Mouse (Mus musculus): Measurements from ENCODE around the gene Gmds. TPM values are rescaled to one million over a fixed set of nuclear protein-coding genes. Genes with fewer than 3 reads are reported as not detected.
A peak's percentile ranks its signal among the peaks of the same experiment; 100 is the strongest.

Gene Gmds
- polyA plus RNA-seq, 1 experiment: 10.6 TPM

- no peak overlapping the region for H3K4me3 ChIP-seq (ENCODE audit: low read depth, low read length)
- H3K27me3 ChIP-seq (ENCODE audit: control insufficient read depth, insufficient read depth, low read length, poor library complexity, severe bottlenecking): no peaks in the 10 kb centered on the region
- no peaks in the 10 kb centered on the region for H3K36me3 ChIP-seq (ENCODE audit: control insufficient read depth, insufficient read depth, low read length, poor library complexity, severe bottlenecking)
- no peak overlapping the region for H3K9ac ChIP-seq (ENCODE audit: low read depth, poor library complexity, severe bottlenecking)
- no peaks in the 10 kb centered on the region for H3K9me3 ChIP-seq (replicated peaks; ENCODE audit: control insufficient read depth, insufficient read depth, low read length, poor library complexity, severe bottlenecking)
- no peak overlapping the region for H3K27ac ChIP-seq (ENCODE audit: insufficient read depth, low read length)
- no peak for TF ChIP-seq CTCF (IDR thresholded peaks at IDR 0.05; ENCODE audit: low read depth, low read length)
- TF ChIP-seq EP300 (IDR thresholded peaks at IDR 0.05; ENCODE audit: insufficient read depth, low read depth, low read length): no peak
- no peak for TF ChIP-seq POLR2A (IDR thresholded peaks at IDR 0.05; ENCODE audit: insufficient read depth, low read length)
- no peaks in the 10 kb centered on the region for H3K4me1 ChIP-seq (ENCODE audit: control insufficient read depth, insufficient read depth, low read length)
Measured at GRCm38 (mm10) chr13:32088303-32088977, 250.1 kb downstream of the Gmds start.

GRCm38 (mm10) chr13:32080520-32081249 lies 257.9 kb downstream of the Gmds start:
- no peak overlapping the region for H3K27ac ChIP-seq (ENCODE audit: insufficient read depth, low read length)
- H3K4me1 ChIP-seq (ENCODE audit: control insufficient read depth, insufficient read depth, low read length): no peaks in the 10 kb centered on the region
- H3K9ac ChIP-seq (ENCODE audit: low read depth, poor library complexity, severe bottlenecking): no peak overlapping the region
- no peaks in the 10 kb centered on the region for H3K27me3 ChIP-seq (ENCODE audit: control insufficient read depth, insufficient read depth, low read length, poor library complexity, severe bottlenecking)
- no peak for TF ChIP-seq POLR2A (IDR thresholded peaks at IDR 0.05; ENCODE audit: insufficient read depth, low read length)
- TF ChIP-seq EP300 (IDR thresholded peaks at IDR 0.05; ENCODE audit: insufficient read depth, low read depth, low read length): no peak
- no peak for TF ChIP-seq CTCF (IDR thresholded peaks at IDR 0.05; ENCODE audit: low read depth, low read length)
- H3K9me3 ChIP-seq (replicated peaks; ENCODE audit: control insufficient read depth, insufficient read depth, low read length, poor library complexity, severe bottlenecking): no peaks in the 10 kb centered on the region
- no peaks in the 10 kb centered on the region for H3K36me3 ChIP-seq (ENCODE audit: control insufficient read depth, insufficient read depth, low read length, poor library complexity, severe bottlenecking)
- H3K4me3 ChIP-seq (ENCODE audit: low read depth, low read length): no peak overlapping the region

- Histone ChIP-seq H3K27ac (ENCODE audit: insufficient read depth, low read length) (no peak overlapping the region), H3K9ac (ENCODE audit: low read depth, poor library complexity, severe bottlenecking) (no peak overlapping the region), H3K27me3 (ENCODE audit: control insufficient read depth, insufficient read depth, low read length, poor library complexity, severe bottlenecking) (no peaks in the 10 kb centered on the region), H3K36me3 (ENCODE audit: control insufficient read depth, insufficient read depth, low read length, poor library complexity, severe bottlenecking) (no peaks in the 10 kb centered on the region), H3K4me3 (ENCODE audit: low read depth, low read length) (no peak overlapping the region), H3K9me3 (replicated peaks; ENCODE audit: control insufficient read depth, insufficient read depth, low read length, poor library complexity, severe bottlenecking) (no peaks in the 10 kb centered on the region), H3K4me1 (ENCODE audit: control insufficient read depth, insufficient read depth, low read length) (no peaks in the 10 kb centered on the region)
- TF ChIP-seq POLR2A (IDR thresholded peaks at IDR 0.05; ENCODE audit: insufficient read depth, low read length): no peak
- TF ChIP-seq CTCF (IDR thresholded peaks at IDR 0.05; ENCODE audit: low read depth, low read length): no peak
- TF ChIP-seq EP300 (IDR thresholded peaks at IDR 0.05; ENCODE audit: insufficient read depth, low read depth, low read length): no peak
Measured at GRCm38 (mm10) chr13:32073630-32074029, 264.9 kb downstream of the Gmds start.

- H3K27me3 ChIP-seq (ENCODE audit: control insufficient read depth, insufficient read depth, low read length, poor library complexity, severe bottlenecking): no peaks in the 10 kb centered on the region
- no peak for TF ChIP-seq EP300 (IDR thresholded peaks at IDR 0.05; ENCODE audit: insufficient read depth, low read depth, low read length)
- TF ChIP-seq POLR2A (IDR thresholded peaks at IDR 0.05; ENCODE audit: insufficient read depth, low read length): no peak
- TF ChIP-seq CTCF (IDR thresholded peaks at IDR 0.05; ENCODE audit: low read depth, low read length): no peak
- no peak overlapping the region for H3K27ac ChIP-seq (ENCODE audit: insufficient read depth, low read length)
- H3K4me1 ChIP-seq (ENCODE audit: control insufficient read depth, insufficient read depth, low read length): no peaks in the 10 kb centered on the region
- no peaks in the 10 kb centered on the region for H3K36me3 ChIP-seq (ENCODE audit: control insufficient read depth, insufficient read depth, low read length, poor library complexity, severe bottlenecking)
- H3K9ac ChIP-seq (ENCODE audit: low read depth, poor library complexity, severe bottlenecking): no peak overlapping the region
- H3K4me3 ChIP-seq (ENCODE audit: low read depth, low read length): no peak overlapping the region
- no peaks in the 10 kb centered on the region for H3K9me3 ChIP-seq (replicated peaks; ENCODE audit: control insufficient read depth, insufficient read depth, low read length, poor library complexity, severe bottlenecking)
Measured at GRCm38 (mm10) chr13:32055321-32055720, 283.2 kb downstream of the Gmds start.

- no peaks in the 10 kb centered on the region for H3K4me1 ChIP-seq (ENCODE audit: control insufficient read depth, insufficient read depth, low read length)
- H3K36me3 ChIP-seq (ENCODE audit: control insufficient read depth, insufficient read depth, low read length, poor library complexity, severe bottlenecking): no peaks in the 10 kb centered on the region
- H3K27me3 ChIP-seq (ENCODE audit: control insufficient read depth, insufficient read depth, low read length, poor library complexity, severe bottlenecking): no peaks in the 10 kb centered on the region
- H3K4me3 ChIP-seq (ENCODE audit: low read depth, low read length): no peak overlapping the region
- no peaks in the 10 kb centered on the region for H3K9me3 ChIP-seq (replicated peaks; ENCODE audit: control insufficient read depth, insufficient read depth, low read length, poor library complexity, severe bottlenecking)
- no peak overlapping the region for H3K9ac ChIP-seq (ENCODE audit: low read depth, poor library complexity, severe bottlenecking)
- TF ChIP-seq POLR2A (IDR thresholded peaks at IDR 0.05; ENCODE audit: insufficient read depth, low read length): no peak
- no peak for TF ChIP-seq CTCF (IDR thresholded peaks at IDR 0.05; ENCODE audit: low read depth, low read length)
- TF ChIP-seq EP300 (IDR thresholded peaks at IDR 0.05; ENCODE audit: insufficient read depth, low read depth, low read length): 0 out of 2 replicates have a peak, but pooled peaks have one; percentile 9
- no peak overlapping the region for H3K27ac ChIP-seq (ENCODE audit: insufficient read depth, low read length)
Measured at GRCm38 (mm10) chr13:32053587-32053986, 285.0 kb downstream of the Gmds start.

Data from ES-Bruce4 (cell line).